Mouse (Mus musculus) spleen, adult 12 weeks (tissue): ENCODE results near the gene Emp1.

Source experiments
- DNase-seq: peaks from one replicate; pipeline ENCODE4 v3.0.0; 2022; ENCODE audit warnings: low spot score

Gene Emp1

GRCm38 (mm10) chr6:135412649-135413048 is 50.3 kb downstream of the Emp1 start:
- no peak for DNase-seq

DNA sequence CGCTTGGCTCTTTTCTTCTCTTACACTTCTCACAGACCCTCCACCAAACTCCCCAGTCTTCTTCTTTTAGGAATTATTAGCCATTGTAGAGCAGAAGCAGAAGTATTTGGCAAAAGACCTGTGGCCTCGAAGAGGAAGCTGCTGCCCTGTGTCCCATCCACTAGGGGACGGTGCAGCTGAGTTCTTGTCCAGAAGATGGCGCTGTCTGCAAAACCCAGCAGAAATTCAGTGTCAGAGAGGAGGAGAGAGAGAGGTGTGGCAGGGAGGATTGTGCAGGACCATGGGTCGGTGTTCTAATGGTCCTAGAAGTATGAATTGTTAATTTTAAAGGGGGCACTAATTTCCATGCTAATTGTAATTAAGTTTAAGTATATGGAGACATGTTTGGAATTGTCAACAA is 55.1 kb downstream of the Emp1 start:
- DNase-seq = no peak

DNA sequence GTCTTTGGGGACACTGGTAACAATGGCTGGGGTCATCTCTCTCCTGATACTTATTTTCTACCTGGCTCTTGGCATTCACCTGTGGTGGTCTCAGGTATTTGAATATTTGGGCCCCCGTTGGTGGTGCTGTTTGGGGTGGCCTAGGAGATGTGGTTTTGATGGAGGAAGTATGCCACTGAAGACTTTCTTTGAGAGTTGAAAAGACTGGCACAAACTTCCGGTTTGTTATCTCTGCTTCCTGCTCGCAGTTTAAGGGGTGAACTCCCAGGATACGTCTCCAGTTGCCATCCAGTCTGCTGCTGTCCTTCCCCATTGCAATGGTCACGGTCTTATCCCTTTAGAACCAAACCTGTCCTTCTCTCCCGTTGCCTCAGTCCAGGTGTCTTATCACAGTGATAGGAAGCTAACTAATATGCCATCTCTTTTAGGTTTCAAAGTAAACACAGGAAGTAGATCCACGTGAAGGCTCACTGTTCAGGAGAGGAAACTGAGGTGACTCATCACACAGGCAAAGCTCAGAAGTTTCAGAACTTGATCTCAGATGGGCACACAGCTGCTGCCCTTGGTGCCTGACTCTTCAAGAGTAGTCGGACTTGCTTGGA is 56.0 kb downstream of the Emp1 start:
- no peak for DNase-seq

GRCm38 (mm10) chr6:135428246-135428645 is 65.9 kb downstream of the Emp1 start:
- DNase-seq = no peak

DNA sequence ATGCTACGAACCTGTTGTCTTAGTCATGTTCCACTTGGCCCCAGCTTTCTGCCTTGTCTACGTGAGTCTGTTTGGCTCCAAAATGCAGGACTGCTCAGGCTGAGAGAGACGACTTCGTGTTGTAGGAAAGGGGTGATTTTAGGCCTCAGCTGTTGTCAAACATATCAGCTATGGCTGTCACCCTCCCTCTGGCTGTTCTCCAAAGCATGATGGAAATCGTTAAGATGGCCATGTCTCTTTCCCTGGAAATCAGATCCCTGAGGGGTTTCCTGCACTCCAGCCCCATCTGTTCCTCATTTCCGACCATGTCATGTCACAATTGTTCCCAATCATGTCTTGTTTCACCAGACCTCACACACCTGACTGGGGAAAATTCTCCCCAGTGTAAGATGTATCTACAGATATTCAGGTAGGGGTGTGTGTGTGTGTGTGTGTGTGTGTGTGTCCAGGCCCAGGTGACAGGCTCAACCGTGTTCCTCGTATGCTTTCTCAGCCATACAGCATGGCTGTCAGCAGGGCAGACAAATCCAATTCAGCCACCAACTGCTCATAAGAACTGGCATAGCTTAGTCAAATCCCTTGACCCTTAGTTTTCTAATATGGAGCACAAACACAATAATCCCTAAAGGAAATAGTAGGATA is 67.0 kb downstream of the Emp1 start:
- no peak for DNase-seq

DNA sequence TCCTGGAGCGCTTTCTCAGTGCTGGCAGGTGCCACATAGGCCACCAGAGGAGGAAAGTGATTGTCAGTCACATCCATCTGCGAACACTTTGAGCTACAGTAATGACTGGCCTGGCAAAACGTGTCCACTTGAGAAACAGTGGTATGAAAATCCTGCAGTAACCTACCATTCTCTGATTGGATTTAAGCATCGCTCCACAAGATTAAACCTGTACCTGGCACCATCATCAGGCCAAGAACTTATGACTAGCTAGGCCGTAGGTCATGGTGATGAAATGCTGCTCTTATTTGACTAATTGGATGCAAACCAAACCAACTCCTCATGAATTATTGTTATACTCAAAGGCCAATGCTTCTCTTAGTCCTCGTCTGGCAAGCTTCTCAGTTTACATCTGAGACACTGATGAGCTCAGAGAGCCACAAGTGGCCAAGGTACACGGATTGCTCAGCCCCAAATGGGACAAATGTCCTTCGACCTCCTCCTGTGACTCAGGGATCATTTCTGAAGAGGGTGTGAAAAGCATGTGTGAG is 68.2 kb downstream of the Emp1 start:
- no peak for DNase-seq
